In the genomic region with DNA sequence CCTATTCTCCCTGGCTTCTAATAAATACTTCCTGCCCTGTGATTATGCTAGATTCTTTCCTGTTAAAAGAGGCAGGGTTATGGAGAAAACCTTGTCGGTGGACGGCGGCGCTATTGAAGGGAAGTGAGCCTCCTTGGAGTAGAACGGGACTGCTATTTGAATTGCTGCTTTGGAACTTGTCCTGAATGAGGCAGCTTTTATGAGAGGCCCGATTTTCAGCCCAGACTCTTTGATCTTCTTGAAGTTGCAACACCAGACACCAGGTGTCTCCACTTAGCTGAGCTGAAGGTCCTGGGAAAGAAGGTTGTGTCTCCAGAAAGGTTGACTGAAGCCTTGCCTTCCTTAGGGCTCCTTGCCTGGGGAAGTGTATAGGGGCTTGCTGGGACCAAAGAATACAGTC, we compare ENCODE assay signal across 8 mouse cellular contexts.
DNase-seq lines count a peak whose midpoint lies in the region; ATAC-seq lines count a peak whose summit lies in the region.

No protein-coding gene starts in this region.

- DNase-seq in cerebellum, postnatal 10 days, result peak; percentile 35 to 36
- DNase-seq in cerebellum, adult 9-10 months, result no peak
- DNase-seq in spleen, postnatal 36 days (ENCODE audit: low spot score in 2 of 2), result peak; percentile 13 to 21
- DNase-seq in spleen, adult 12 weeks (ENCODE audit: low spot score), result no peak
- peak; percentile 26 to 42 for DNase-seq in lung, adult 18-20 months

- peak; percentile 22 to 48; a peak in 2 of 4 replicates for ATAC-seq in hematopoietic stem cell, adult 5-6 weeks (replicated peaks in 1 of 2; ENCODE audit: insufficient read depth in 1 of 2, low FRiP score in 2 of 2, low TSS enrichment in 1 of 2, low read depth in 1 of 2, poor library complexity in 2 of 2, severe bottlenecking in 2 of 2)
- no peak for ATAC-seq in megakaryocyte, adult 5-6 weeks (ENCODE audit: poor library complexity, severe bottlenecking)
- no peak for ATAC-seq in megakaryocyte progenitor cell, adult 5-6 weeks (replicated peaks; ENCODE audit: poor library complexity)

Comparison
In these comparisons a context has a peak if more than half of its experiments do, and no peak if none do; other contexts are left out.
1. DNase-seq: peak in cerebellum, postnatal 10 days (2 of 2), spleen, postnatal 36 days (2 of 2) and lung, adult 18-20 months (2 of 2); none in cerebellum, adult 9-10 months (single experiment) and spleen, adult 12 weeks (single experiment).
2. ATAC-seq: peak in hematopoietic stem cell, adult 5-6 weeks (2 of 2); none in megakaryocyte, adult 5-6 weeks (single experiment) and megakaryocyte progenitor cell, adult 5-6 weeks (single experiment).